Mouse (Mus musculus) neural tube, embryonic 10.5 days (tissue): ENCODE results near the gene Mrap.

Source experiments
- DNase-seq: peaks from one replicate; pipeline ENCODE4 v3.0.0-alpha.2; 2017; ENCODE audit warnings: low spot score; ENCODE audit errors: extremely low spot score

Mrap gene

GRCm38 (mm10) chr16:90753386-90753941, 15.5 kb downstream of the Mrap start:
- DNase-seq = no peak

GRCm38 (mm10) chr16:90759335-90759734, 21.3 kb downstream of the Mrap start:
- no peak for DNase-seq

- DNase-seq = no peak
Observed at GRCm38 (mm10) chr16:90760515-90760914, 22.5 kb downstream of the Mrap start.

- DNase-seq = no peak
Observed at GRCm38 (mm10) chr16:90765195-90765877, 27.3 kb downstream of the Mrap start.

- no peak for DNase-seq
Observed at GRCm38 (mm10) chr16:90766919-90767454, 29.0 kb downstream of the Mrap start.

- no peak for DNase-seq
Observed at GRCm38 (mm10) chr16:90774216-90774615, 36.2 kb downstream of the Mrap start.

GRCm38 (mm10) chr16:90774646-90775045, 36.6 kb downstream of the Mrap start:
- no peak for DNase-seq

- no peak for DNase-seq
Observed at GRCm38 (mm10) chr16:90775946-90776520, 38.0 kb downstream of the Mrap start.

- DNase-seq = peak; percentile 21
Observed at GRCm38 (mm10) chr16:90779783-90780182, 41.8 kb downstream of the Mrap start.

- DNase-seq = no peak
Observed at GRCm38 (mm10) chr16:90783302-90783701, 45.3 kb downstream of the Mrap start.

- no peak for DNase-seq
Observed at GRCm38 (mm10) chr16:90785257-90785656, 47.2 kb downstream of the Mrap start.

- DNase-seq = no peak
Observed at GRCm38 (mm10) chr16:90788580-90788979, 50.6 kb downstream of the Mrap start.

GRCm38 (mm10) chr16:90790946-90791345, 52.9 kb downstream of the Mrap start:
- DNase-seq = no peak

GRCm38 (mm10) chr16:90792066-90792465, 54.1 kb downstream of the Mrap start:
- DNase-seq = no peak

- no peak for DNase-seq
Observed at GRCm38 (mm10) chr16:90792500-90792899, 54.5 kb downstream of the Mrap start.

GRCm38 (mm10) chr16:90794708-90795107, 56.7 kb downstream of the Mrap start:
- DNase-seq = no peak

- no peak for DNase-seq
Observed at GRCm38 (mm10) chr16:90798446-90798845, 60.4 kb downstream of the Mrap start.

GRCm38 (mm10) chr16:90798848-90799247, 60.8 kb downstream of the Mrap start:
- no peak for DNase-seq
